Mouse (Mus musculus) CD4-positive, CD25-positive, alpha-beta regulatory T cell, adult 4 months (primary cell): ENCODE measurements around the gene Arid3a. TPM values are rescaled to one million over a fixed set of nuclear protein-coding genes. Genes with fewer than 3 reads are reported as not detected.
A peak's percentile ranks its signal among the peaks of the same experiment; 100 is the strongest.
"Not testable (repeated sequence)": the region's sequence is repeated elsewhere in the genome, so short reads cannot be mapped to it uniquely, and the experiment has no call there.

Experiments used
- ATAC-seq: one replicate; pipeline ENCODE4 v1.8.0; 2017
- polyA plus RNA-seq, 2 experiments: library from polyadenylated mRNA; unstranded; fragments of 100-300 nt; shearing (Covaris generic); gene quantifications; one replicate each; pipeline ENCODE4 v1.2.1; 2017

Gene Arid3a
- 1 to 10 TPM; 2.7 to 3.3 TPM for polyA plus RNA-seq

DNA sequence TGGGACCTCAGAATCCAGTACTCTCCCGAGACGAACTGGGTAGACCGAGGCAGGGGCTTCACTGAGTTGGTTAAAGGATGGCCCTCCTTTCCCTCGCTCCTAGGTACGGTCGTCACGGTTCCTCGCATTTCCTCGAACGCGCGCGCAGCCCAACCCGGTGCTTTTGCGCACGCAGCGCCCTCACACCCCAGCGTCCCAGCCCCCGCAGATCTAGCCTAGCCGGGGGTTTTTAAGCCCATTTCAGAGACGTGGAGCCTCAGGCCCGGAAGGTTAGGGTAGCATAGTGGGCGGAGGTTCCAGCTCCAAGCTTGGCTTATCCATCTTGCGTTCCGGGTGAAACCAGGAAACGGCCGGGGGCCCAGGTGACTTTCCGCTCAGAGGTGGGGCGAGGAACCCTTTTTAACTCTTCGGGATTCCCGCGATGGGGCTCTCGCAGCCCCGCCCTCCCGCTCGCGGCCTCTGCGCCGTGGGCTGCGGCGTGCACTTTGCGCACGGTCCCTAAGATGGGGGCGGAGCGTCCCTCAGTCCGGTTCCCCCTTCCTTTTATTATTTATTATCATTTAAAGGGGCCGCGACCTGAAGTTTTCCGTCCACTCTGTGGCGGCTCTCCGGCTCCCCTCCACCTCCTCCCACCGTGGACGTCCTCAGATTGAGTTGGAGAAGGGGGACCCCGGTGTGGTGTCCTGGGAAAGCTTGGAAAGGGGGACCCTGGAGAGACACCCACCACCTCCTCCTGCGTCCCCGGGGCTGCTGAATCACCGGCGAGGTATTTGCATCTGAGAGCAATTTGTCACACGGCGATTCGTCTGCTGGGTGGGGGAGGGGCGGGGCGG, at the start of gene Arid3a:
Gene Arid3a, plus strand, starts transcription at position 553 of the 833 bp plus-strand sequence.
- ATAC-seq, result peak; percentile 73

DNA sequence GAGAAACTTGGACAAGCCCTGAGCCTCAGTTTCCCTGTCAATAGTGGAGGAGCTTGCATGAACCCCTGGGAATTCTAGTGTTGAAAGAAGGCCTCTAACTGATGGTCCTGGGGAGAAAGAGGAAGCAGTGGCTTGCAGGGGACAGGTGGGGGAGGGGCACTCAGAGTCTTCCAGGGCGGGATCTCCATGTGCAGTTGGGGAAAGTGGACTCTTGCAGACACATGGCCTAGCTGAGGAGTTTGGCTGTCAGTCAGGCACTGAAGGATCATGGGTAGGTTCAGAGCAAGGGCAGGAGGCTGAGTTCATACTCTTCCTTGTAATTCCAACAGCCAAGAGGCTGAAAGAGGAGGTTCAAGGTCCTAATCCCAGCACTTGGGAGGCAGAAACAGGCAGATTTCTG, 49.7 kb upstream of the Arid3a start:
- no peak for ATAC-seq

DNA sequence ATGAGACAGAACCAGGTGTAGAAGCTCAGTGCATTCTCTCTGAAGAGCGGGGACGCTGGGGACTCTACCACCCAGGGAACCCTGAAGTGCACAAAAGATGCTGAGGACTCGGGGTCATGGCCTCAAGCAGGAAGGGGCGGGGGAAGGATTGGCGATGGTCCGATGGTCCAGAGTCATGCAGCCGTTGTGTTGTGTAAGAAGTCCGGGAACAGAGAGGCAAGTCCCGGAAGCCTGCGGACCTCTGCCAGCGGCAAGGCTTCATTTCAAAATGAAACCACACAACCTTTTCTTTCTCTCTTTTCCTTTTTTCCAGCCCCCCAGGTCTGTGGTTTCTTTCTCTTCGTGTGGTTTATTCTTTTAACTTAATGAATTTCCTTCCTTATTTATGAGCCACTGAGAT, 49.1 kb upstream of the Arid3a start:
- no peak for ATAC-seq

DNA sequence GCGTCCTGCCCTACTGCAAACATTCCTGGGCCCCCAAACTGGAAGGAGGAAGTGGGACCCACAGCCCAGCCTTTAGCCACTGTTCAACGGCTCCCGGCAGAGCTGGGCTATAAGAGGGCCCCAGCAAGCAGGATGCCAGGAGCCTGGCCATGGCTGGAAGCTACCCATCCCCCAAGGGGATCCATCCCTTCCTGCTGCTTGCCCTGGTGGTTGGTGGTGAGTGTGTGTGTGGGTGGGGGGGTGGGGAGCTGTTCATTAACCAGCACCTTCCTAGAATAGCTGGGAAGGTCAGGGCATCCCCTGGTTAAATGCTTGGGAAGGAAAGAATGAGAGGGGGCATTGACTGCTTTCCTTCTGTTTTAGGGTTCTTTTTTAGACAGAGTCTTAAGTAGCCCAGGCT, 47.3 kb upstream of the Arid3a start:
- no peak for ATAC-seq

DNA sequence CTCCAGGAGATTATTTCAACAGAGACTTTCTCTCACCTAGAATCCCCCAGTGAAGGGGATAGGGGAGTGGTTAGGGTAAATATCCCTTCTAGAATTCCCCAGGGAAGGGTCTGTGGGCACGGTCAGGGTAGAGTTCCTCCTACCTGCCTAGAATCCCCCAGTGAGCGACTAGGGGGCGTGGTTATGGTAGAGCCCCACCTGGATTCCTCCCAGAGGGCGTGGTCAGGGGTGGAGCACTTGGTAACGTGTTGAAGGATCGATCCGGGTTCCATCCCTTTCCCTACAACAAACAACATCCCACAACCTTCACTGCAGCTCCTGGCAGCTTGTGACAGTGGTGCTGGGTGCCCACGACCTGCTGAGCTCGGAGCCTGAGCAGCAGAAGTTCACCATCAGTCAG, 46.1 kb upstream of the Arid3a start:
- ATAC-seq, result no peak

DNA sequence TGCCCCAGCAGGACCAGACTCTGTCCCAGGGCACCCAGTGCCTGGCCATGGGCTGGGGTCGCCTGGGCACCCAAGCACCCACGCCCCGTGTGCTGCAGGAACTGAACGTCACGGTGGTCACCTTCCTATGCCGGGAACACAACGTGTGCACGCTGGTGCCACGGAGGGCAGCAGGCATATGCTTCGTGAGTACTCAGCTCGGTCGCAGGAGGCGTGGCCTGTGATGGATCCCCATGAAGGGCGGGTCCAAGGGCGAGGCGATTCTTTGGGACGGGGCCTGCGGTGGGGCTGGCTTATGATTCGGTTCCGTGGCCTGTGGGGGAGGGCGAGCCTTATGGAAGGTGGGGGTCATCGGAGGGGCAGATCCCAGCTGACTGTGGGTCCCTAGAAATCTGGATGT, 44.9 kb upstream of the Arid3a start:
- no peak for ATAC-seq

DNA sequence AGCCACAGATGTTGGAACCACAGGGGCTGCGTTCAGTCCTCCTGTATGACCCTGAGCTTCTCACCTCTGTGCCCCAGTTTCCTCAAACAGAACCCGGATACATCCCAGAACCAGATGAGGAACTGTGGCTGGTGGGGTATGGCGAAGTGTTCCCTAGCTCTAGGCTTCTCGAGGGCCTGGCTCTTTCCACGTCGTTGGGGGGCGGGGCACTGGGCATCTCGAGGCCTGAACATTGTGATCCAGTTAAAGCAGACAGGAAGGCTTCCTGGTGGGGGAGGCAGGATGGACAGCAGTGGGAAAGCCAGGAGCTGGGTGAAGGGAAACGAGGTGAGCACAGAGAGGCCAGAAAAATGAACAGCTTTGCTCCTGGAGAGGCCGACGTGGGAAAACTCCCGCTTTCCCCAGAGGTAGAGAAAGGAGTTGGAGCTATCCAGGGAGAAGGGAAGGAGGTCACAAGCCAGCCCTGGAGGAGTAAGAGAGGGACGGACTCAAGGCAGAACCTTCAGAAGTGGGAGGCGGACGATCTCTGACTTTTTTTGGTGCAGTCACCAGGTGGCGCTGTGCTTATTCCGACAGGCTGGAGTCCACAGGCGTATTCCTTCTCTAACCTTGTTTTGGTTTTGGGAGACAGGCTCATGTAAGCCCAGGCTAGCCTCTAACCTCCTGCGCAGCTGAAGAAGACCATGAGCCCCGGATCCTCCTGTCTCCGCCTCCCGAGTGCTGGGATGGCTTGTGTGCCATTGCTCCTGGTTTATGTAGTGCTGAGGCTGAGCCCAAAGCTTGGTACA, 43.4 kb upstream of the Arid3a start:
- peak; percentile 53 for ATAC-seq

DNA sequence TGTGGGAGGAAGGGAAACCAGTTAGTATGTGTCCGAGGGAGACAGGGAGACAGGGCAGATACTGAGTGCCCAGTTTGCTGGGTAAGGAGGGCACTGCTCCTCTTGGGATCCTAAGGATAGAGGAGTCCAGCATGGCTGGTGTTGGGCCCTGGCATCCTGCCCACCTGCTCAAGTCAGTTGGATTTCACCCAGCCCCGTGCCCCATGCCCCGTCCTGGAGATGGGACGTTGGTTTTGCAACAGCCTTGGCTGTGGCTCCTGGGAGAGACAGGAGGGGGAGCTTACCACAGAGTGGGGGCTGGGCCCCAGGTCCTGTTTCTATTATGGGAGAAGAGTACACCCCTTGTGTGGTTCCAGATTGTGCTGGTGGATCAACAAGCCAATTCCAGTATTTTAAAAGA, 42.4 kb upstream of the Arid3a start:
- no peak for ATAC-seq

DNA sequence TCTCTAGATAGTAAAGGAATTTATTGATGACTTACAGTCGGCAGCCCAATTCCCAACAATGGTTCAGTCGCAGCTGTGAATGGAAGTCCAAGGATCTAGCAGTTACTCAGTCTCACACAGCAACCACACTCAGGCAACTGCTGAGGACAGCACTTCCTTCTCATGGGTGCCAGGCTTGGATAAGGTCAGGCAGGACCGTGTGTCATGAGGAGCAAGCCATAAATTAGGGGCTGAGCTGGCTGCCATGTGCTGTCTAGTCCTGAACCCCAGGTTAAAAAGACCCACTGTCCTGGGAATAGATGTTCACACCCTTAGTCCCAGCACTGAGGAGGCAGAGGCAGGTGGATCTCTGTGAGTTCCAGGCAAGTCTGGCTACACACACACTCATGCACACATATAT, 41.9 kb upstream of the Arid3a start:
- ATAC-seq, result not testable (repeated sequence)

DNA sequence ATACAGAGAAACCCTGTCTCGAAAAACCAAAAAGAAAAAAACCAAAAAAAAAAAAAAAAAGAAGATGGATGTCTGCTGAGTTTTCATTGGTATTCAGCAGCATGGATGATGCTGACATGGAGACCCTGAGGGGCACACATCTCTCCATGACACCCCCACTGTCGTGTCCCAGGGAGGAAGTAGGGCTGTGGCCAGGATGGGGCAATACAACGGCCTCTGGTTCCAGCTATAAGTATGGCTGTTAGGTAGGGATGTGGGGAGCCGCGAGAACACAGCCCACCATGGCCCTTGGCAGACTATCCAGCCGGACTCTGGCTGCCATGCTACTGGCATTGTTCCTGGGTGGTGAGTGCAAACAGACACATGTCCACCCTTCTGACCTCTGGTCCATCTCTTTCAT, 40.8 kb upstream of the Arid3a start, which contains the start of gene Elane:
Gene Elane, plus strand, starts transcription at position 194 of the 400 bp plus-strand sequence.
- ATAC-seq, result no peak

DNA sequence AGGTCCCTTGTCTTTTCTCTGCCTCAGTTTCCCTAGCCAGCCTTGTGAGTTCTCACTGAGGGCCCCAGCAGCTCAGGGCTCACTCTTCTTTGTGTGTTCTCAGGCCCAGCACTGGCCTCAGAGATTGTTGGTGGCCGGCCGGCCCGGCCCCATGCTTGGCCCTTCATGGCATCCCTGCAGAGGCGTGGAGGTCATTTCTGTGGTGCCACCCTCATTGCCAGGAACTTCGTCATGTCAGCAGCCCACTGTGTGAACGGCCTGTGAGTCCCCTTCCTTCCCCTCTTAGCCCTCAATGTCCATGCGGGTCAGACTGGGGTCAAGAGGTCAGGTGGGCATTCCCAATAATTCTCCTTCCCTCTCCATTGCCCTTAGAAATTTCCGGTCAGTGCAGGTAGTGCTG, 40.2 kb upstream of the Arid3a start:
- ATAC-seq, result no peak

DNA sequence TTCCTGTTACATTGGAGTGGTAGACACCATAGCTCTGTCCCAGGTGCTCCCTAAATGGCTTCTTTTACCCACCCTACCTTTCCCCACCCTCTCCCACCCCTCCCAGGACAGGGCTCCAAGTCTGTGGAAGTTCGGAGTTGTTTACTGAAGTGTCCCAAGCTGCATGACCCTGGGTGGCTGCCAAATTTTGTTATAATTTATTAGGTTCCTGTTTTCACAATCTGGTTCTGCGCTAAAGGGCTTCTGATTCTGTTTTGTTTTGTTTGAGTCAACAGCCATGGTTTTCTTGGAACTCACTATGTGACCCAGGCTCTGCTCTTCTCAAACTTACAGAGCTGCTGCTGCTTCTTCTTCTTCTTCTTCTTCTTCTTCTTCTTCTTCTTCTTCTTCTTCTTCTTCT, 37.5 kb upstream of the Arid3a start:
- no peak for ATAC-seq

DNA sequence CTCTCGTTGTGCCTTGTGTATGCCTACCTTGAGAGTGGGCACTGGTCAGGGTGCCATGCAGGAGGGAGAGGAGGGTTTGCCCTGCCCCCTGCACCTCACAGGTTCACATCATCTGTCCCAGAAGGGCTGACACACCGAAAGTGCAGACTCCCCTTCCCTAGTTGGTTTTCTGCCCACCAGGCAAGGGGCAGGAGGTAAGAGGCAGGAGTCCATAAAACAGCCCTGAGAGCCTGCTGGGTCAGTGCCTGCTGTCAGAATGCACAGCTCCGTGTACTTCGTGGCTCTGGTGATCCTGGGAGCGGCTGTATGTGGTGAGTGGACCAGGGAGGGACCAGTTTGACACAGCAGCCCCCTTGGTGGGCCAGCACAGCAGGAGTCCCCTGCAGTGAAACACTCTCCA, 36.2 kb upstream of the Arid3a start, which contains the start of gene Cfd:
Gene Cfd, plus strand, starts transcription at position 184 of the 400 bp plus-strand sequence.
- ATAC-seq, result no peak

DNA sequence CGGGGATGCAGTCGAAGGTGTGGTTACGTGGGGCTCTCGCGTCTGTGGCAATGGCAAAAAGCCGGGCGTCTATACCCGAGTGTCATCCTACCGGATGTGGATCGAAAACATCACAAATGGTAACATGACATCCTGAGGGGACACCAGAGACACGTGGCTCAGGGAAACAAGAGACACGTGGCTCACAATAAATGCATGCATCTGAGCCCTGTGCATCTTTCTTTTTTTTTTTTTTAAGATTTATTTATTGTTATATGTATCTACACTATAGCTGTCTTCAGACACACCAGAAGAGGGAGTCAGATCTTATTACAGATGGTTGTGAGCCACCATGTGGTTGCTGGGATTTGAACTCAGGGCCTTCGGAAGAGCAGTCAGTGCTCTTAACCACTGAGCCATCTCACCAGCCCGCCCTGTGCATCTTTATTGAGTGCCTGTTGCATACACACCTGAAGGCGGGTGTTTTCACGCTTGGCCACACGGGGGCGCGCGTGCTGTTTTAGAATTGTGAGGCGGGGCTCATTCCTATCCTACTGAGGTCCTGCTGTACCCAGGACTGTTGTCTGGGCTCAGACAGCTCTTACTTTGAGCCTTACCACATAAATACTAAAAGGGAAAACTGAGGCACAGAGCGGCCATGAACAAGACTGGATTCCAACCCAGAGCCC, 34.3 kb upstream of the Arid3a start:
- peak; percentile 73 for ATAC-seq

DNA sequence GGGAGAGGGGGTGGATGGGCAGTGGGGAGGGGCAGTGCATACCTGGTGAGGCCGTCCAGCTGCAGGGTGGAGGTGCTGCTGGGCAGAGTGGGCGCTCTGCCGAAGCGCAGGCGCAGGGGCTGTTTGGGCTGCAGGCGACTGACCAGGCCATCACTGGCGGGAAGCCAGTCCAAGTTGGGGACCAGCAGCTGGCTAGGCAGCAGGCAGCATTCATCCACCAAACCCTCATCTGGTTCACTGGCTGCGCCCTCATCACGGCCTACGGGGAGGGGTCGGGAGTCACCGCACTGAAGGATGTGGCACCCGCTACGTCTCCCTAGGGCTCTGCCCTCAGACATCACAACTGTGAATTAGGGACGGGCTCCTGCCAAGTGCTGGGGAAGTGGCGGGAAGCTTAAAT, 30.5 kb upstream of the Arid3a start:
- ATAC-seq, result no peak

DNA sequence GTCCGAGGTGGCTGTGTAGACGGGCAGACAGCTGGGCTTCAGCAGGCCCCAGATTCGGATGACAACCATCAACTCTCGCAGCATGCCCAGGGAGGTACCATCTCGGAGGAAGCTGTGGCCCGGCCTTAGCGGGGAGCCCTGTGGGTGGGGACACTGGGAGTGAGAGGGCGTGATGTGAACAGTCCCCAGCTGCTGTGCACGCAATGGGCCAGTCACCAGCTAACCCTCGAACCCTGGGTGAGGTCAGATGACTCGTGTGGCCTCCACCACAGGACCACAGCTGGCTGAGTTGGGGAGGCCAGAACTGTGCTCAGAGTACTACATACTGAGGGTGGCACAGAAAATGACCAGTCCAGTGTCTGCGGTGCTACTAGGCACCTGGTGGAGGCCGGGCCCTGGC, 30.0 kb upstream of the Arid3a start:
- ATAC-seq, result no peak

DNA sequence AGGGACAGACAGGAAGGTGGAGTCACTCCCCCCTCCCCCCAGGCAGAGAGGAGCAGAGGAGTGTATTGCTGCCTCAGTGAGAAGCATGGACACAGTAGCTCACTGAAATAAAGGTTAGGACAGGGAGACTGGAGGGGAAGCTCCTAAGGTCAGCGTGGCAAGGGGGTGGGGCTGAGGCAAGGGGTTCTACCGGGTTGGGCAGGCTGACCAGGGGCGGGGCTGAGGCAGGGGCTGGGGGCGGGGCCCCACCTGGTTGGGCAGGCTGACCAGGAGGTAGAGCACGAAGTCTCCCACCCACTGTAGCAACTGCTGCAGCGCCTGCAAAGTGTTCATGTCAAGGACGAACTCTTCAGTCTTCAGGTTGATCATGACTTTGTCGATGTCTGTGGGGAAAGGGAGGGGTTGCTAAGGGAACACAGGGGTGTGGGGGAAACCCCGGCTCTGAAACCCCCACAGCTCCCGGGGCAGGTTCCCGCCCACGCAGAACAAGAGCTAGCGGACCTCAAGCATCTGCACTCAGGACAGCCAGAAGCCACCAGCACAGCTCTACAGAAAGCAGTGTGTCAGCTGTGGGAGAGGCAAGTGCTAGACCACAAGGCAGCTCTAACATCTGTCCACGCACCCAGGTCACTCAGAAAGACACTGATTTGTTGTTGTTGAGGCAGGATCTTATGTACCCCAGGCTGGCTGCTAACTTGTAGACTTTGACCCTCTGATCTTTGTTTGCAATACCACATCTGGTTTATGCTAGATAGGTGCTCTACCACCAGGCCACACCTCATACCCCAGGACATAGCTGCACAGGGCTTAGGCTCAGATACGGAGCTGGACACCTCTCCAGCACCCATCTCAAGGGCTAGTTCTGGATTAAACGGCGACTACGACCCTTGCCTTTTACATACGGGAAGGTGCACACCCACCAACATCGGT, 29.3 kb upstream of the Arid3a start:
- peak; percentile 74 for ATAC-seq

DNA sequence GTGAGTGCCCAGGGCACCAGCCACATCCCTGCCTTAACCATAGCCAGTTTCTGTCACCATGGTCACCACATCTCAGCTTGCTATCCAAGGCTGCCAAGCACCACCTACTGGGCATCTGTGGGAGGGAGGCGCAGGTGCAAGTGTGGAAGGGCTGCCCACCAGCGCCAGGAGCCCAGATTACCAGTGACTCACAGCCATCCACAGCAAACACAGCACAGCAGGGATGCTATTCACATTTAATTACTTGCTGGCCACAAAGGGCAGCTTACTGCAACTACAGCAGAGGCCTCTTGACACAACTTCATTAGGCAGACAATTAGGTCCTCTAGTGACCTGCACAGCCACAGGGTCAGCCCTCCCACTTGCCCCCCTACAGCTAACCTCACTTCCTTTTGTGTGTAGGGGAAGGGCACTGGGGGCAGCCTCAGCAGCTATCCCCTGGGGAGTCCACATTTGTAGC, 25.9 kb upstream of the Arid3a start:
- ATAC-seq, result no peak

DNA sequence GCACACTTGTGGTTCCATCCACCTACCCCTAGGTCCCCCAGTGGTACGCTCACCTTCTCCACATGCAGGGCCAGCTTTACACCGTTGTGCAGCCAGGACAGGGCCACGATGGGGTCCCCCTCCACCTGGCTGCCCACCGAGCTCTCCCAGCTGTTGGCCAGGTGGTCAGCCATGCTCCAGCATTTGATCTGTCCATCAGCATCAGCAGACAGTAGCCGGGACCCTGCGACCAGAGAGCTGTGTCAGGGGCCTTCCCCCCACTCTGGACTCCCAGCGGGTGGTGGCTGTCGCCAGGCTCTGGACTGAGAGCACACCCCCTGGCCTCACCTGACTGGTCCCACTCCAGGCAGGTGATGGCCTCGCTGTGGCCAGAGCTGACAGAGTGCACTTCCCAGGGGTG, 20.1 kb upstream of the Arid3a start:
- ATAC-seq, result no peak

DNA sequence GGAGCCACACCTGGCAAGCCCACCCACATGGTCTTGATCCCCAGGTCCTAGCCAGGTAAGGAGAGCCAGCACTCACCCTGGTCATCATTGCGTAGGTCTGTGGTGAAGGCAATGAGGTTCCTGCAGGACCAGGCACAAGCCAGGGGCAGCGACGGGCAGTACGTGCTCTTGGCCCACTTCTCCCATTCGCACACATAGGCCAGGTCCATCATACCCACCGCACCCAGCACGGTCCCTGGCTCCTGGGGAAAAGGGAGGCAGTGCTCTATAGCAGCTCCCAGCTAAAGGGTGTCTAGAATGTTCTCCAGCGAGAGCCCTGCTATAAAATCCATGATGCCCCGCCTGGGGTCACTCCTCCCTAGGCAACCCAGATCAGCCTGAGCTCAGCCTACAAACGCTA, 19.4 kb upstream of the Arid3a start:
- no peak for ATAC-seq

DNA sequence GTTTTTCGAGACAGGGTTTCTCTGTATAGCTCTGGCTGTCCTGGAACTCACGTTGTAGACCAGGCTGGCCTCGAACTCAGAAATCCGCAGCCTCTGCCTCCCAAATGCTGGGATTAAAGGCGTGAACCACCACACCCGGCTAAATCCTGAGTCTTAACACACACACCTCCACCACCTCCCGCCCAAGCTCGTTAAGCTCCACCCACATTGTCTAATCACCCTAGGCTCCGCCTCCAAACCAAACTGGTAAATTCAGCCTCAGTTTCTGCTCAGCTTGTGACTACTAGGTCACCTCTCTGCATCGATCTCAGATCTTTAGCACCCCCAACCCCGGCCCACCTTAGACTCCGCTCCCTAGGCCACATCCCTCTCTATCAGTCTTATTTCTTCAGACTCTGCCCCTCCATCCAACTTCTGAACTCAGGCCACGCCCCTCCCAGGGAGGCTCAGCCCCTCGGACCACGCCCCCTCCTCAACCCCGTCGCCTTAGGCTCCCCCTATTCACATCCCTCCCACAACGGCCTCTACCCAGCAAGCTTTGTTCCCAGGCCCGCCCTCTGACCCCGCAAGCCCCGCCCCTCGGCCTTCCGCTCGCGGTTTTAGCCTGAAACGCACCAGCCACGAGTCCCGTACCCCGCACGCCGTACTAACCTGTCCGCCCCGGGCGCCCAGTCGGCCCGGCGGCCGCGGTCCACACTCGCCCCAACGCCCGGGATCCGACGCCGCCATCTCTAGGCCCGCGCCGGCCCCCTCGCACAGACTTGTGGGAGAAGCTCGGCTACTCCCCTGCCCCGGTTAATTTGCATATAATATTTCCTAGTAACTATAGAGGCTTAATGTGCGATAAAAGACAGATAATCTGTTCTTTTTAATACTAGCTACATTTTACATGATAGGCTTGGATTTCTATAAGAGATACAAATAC, 18.4 kb upstream of the Arid3a start, which contains the start of gene Med16:
Gene Med16, minus strand, starts transcription at position 757 of the 925 bp plus-strand sequence.
- peak; percentile 95 for ATAC-seq
